Mouse (Mus musculus): ENCODE data around the gene Slc25a3.

Gene Slc25a3

GRCm38 (mm10) chr10:91083393-91083927, 40.4 kb downstream of the Slc25a3 start:
- DNase-seq: no peak

GRCm38 (mm10) chr10:91082550-91083392, 41.1 kb downstream of the Slc25a3 start, which contains the start of the genes Apaf1 and Ikbip:
Gene Apaf1, minus strand, starts transcription at chr10:91082770.
Gene Ikbip, plus strand, starts transcription at chr10:91082940.
- peak; percentile 100 for DNase-seq

- DNase-seq: no peak
Measured at GRCm38 (mm10) chr10:91081959-91082507, 41.8 kb downstream of the Slc25a3 start.

- DNase-seq: no peak
Measured at GRCm38 (mm10) chr10:91080540-91080939, 43.3 kb downstream of the Slc25a3 start.

- no peak for DNase-seq
Measured at GRCm38 (mm10) chr10:91076667-91077066, 47.2 kb downstream of the Slc25a3 start.

- DNase-seq: no peak
Measured at GRCm38 (mm10) chr10:91073345-91073744, 50.5 kb downstream of the Slc25a3 start.

- DNase-seq: no peak
Measured at GRCm38 (mm10) chr10:91071768-91072167, 52.1 kb downstream of the Slc25a3 start.

Measured in kidney, adult 18-20 months (tissue).